Mouse (Mus musculus) bone marrow macrophage, adult 2 months (primary cell): ENCODE data around the gene Mybph. TPM values are rescaled to one million over a fixed set of nuclear protein-coding genes. Genes with fewer than 3 reads are reported as not detected.

ENCODE experiments used
- H3K27ac ChIP-seq: 2 replicates; pipeline ENCODE4 v1.5.1; 2012; ENCODE audit warnings: low read depth, low read length; ENCODE audit not compliant: insufficient read depth
- H3K4me1 ChIP-seq: 2 replicates; pipeline ENCODE4 v1.6.1; 2012; ENCODE audit warnings: low read length; ENCODE audit not compliant: control insufficient read depth, insufficient read depth
- H3K4me3 ChIP-seq: 2 replicates; pipeline ENCODE4 v1.5.1; 2012; ENCODE audit warnings: mild to moderate bottlenecking, low read length, moderate library complexity; ENCODE audit not compliant: insufficient read depth
- CTCF ChIP-seq: IDR thresholded peaks from 2 replicates; pipeline ENCODE4 v1.5.1; 2012; ENCODE audit warnings: low read depth, mild to moderate bottlenecking, low read length, moderate library complexity
- POLR2A ChIP-seq: IDR thresholded peaks from 2 replicates; pipeline ENCODE4 v1.6.1; 2012; ENCODE audit warnings: mild to moderate bottlenecking, low read depth, low read length, borderline replicate concordance
- polyA plus RNA-seq: library from polyadenylated mRNA; stranded (reverse); fragments of >200 nt; gene quantifications from 2 replicates; pipeline ENCODE4 v1.2.4, GENCODE M21; 2012; ENCODE audit not compliant: missing spikeins, insufficient read depth, insufficient read length

The Mybph gene
- polyA plus RNA-seq, 1 experiment = not detected

GRCm38 (mm10) chr1:134206085-134206484 is 12.8 kb downstream of the Mybph start:
- no peak for TF ChIP-seq CTCF
- no peak for TF ChIP-seq POLR2A
- H3K4me3 ChIP-seq = no peak overlapping the region
- H3K4me1 ChIP-seq = no peaks in the 10 kb centered on the region
- H3K27ac ChIP-seq = no peak overlapping the region

- no peak overlapping the region for H3K27ac ChIP-seq
- H3K4me1 ChIP-seq = no peaks in the 10 kb centered on the region
- no peak overlapping the region for H3K4me3 ChIP-seq
- TF ChIP-seq CTCF (no peak), POLR2A (no peak)
Observed at GRCm38 (mm10) chr1:134210179-134210755, 17.0 kb downstream of the Mybph start.

DNA sequence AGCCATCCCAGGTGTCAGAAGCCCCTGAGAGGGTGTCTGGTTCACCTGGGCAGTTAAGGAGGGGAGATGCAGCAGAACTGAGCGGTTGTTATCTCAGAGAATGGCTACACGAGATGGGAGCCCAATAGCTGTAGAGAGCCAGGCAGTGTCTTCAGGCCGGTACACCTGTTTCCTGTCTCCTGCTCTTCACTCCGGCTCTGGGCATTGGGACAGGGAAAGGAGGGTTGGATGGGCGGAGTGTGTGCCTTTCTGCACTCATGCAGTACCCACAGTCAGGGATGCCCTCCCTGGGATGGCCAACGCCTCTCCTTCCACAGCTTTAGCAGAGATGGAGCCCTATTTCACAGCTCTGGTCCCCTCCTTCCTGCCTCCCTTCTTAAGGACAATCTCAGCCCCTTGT is 17.8 kb downstream of the Mybph start:
- Histone ChIP-seq H3K27ac (no peak overlapping the region), H3K4me1 (no peaks in the 10 kb centered on the region), H3K4me3 (no peak overlapping the region)
- TF ChIP-seq CTCF = no peak
- TF ChIP-seq POLR2A = no peak

DNA sequence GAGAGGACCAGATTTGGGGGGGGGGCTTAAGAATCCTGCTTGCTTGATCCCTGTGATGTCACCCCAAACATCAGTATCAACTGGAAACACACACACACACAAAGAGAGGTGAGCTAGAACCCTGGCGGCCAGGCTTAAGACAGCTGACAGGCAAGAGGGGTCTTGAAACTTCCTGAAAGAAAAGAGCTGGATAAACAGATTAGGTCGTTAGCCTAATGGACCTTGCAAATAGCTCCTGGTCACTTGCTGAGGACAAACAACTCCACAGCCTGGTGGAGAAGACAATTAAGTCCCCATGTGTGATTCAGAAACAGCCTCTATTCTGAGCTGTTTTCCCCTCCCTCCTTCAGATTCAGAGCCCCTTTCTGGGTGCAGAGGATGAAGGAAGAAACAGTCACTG is 18.4 kb downstream of the Mybph start:
- no peak for TF ChIP-seq CTCF
- no peak for TF ChIP-seq POLR2A
- no peaks in the 10 kb centered on the region for H3K4me1 ChIP-seq
- H3K4me3 ChIP-seq = no peak overlapping the region
- no peak overlapping the region for H3K27ac ChIP-seq

GRCm38 (mm10) chr1:134212351-134212750 is 19.1 kb downstream of the Mybph start:
- H3K4me1 ChIP-seq = no peaks in the 10 kb centered on the region
- no peak overlapping the region for H3K4me3 ChIP-seq
- TF ChIP-seq CTCF (no peak), POLR2A (no peak)
- no peak overlapping the region for H3K27ac ChIP-seq

DNA sequence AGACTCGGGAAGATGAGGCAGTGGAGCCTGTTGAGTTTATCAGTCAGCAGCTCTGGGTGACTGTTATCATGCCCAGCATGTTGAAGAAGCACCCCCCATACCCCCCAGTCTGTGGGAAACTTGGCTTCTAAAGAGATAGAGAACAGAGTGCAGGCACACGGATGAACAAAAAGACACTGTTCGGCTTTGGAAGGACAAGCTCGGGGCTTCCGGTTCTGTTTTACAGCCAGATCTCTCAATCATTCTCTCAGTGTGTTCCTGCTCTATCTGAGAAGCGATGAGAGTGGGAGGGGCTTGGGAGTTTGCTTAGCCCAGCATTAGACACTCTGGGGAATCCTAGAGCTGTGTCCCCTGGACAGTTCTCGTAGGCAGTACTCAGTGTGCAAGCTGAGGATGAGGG is 20.2 kb downstream of the Mybph start:
- Histone ChIP-seq H3K4me3 (no peak overlapping the region), H3K4me1 (no peaks in the 10 kb centered on the region), H3K27ac (no peak overlapping the region)
- no peak for TF ChIP-seq CTCF
- no peak for TF ChIP-seq POLR2A

DNA sequence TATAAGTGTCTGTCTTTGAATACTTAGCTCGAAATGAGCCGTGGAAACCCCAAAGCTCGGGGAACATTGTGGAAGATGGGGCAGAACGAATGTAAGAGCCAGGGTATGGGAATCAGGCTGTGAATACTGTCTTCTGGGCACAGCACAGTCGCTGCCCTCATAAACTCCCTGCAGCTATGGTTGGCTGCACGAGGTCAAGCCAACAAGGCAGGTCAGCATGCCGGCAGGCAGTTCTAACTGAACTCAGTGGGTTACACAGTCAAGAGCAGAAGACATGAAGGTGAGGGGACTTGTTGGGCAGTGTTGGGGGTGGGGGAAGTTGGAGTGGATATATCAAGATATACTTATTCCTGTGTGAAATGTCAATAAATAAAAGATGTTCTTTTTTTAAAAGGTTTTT is 21.8 kb downstream of the Mybph start:
- Histone ChIP-seq H3K27ac (no peak overlapping the region), H3K4me3 (no peak overlapping the region), H3K4me1 (no peaks in the 10 kb centered on the region)
- TF ChIP-seq CTCF = no peak

DNA sequence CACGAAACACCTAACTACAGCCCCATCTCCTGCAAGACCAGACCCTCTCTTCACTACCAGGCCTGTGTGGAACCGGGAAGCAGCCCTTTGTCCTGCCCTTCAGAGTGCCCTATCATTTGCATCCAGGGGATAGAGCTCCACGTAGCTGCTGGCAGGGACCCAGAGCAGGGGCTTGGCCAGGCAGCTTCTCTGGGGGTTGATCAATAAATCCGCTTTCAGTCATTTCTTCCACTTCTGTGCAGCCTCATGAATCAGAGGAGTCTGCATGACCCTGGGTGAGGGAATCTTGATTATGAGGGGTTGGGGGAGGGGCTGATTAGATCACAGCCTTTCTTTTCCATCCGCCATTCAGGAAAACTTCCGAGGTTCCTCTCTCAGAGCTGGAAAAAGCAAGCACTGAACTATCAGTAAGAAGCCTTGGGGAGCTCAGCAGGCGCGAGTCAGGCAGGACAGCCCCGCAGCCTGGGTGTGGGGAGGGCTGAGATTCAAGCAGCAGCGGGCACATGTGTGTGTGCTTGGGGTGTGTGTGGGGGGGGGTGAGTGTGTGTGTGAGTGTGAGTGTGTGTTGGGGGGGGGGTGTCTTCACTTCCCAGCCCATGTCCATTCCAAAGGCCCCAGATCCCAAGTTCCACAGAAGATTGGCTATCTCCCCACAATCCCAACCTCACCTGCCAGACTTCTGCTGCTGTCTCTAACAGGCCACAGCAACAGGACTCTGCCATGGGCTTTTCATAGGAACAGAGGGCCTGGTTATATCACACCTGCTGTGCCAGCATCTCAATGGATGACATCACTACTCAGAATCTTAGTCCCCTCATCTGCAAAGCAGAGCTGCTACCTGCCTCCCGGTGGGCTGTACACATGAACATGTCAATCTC is 22.7 kb downstream of the Mybph start:
- Histone ChIP-seq H3K4me3 (no peak overlapping the region), H3K4me1 (no peaks in the 10 kb centered on the region), H3K27ac (no peak overlapping the region)
- TF ChIP-seq CTCF (no peak), POLR2A (no peak)

- TF ChIP-seq POLR2A (no peak), CTCF (no peak)
- Histone ChIP-seq H3K4me3 (no peak overlapping the region), H3K27ac (no peak overlapping the region), H3K4me1 (no peaks in the 10 kb centered on the region)
Observed at GRCm38 (mm10) chr1:134216629-134216971, 23.4 kb downstream of the Mybph start.

DNA sequence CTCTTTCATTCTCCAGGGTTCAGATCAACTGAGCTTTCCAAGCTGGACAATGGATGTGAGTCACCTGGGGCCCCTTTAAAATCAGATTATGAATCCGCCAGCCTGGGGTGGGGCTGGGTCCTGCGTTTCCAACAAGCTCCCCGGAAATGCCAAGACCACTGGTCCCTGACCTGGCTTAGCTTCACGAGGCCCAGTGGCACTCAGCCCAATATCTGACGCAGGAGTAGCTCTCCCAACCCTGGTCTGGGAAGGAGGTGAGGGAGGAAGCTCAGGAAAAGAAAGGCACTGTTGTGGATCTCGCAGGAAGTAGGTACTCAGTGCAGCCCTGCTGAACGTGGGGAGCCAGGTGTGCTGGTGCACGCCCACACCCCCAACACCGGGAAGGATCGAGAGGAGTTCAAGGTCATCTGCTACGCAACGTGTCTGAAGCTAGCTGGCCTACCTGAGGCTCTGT is 23.8 kb downstream of the Mybph start:
- no peaks in the 10 kb centered on the region for H3K4me1 ChIP-seq
- TF ChIP-seq CTCF (no peak), POLR2A (no peak)
- H3K27ac ChIP-seq = no peak overlapping the region
- H3K4me3 ChIP-seq = no peak overlapping the region
